ENCODE assay signal across 14 mouse cellular contexts in the genomic region with DNA sequence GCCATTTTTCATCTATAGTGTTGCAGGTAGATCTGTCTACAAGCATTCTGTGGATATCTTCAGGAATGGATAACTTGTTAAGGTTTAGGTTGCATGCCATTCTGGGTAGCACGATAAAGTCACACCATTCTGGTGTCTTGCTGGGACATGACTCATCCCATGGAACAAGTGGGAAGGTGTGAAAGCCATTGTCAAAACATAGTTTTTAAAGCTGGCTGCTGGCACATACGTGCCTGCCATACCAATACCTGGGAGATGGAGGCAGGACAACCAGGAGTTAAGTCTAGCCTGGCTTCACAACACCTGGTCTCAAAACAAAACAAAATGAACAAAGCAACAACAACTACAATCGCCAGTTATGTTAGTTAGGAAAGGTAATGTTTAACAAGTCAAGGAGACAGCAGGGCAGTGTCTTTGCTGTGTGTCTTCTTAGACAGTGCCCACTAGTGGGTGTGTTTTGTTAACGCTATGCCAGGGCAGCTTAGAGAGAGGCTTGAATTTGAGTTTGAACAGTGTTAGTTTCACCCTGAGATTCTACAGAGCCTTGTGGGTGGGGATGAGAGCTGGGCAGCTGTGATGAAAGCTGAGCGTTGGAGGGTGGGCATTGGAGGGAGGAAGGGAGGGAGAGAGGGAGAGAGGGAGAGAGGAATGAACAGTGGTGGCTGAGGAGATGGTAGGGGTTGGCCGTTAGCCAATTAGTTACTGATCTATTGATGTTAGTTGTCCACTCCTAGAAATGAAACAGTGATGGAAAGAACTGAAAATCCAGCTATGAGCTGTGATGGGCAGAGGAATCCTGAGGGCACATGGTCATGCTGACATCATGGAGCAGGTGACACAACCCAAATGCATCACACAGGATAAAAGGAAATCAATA. TPM values are rescaled to one million over a fixed set of nuclear protein-coding genes. Genes with fewer than 3 reads are reported as not detected.
DNase-seq lines count a peak whose midpoint lies in the region; ATAC-seq and TF ChIP-seq lines count a peak whose summit lies in the region.
"Had no signal": no experiment of that assay in that cellular context is flagged by ENCODE, and none has a peak within 500 bp of the region (broad histone marks: within the 10 kb centered on the region; RNA-seq: fewer than 3 reads in every experiment).

No protein-coding gene starts in this region.

- H3K4me1 ChIP-seq in kidney, adult 2 months (ENCODE audit: control insufficient read depth, insufficient read depth, low read length), result no peaks in the 10 kb centered on the region; the same call in 1 of the 2 replicates
- no peaks in the 10 kb centered on the region for H3K4me1 ChIP-seq in kidney, embryonic 14.5 days (ENCODE audit: control insufficient read depth, insufficient read depth, low read length)
- 0 out of 2 replicates have a peak, but pooled peaks cover 2% of the 10 kb centered on the region for H3K4me1 ChIP-seq in cortical plate, adult 2 months (ENCODE audit: control insufficient read depth, insufficient read depth, low read length)
- H3K4me1 ChIP-seq: midbrain, embryonic 12.5 days had no signal

- no peak overlapping the region for H3K4me3 ChIP-seq in kidney, adult 2 months (ENCODE audit: insufficient read depth, low read depth, low read length)
- H3K4me3 ChIP-seq in kidney, embryonic 14.5 days (ENCODE audit: low read length), result no peak overlapping the region
- no peak overlapping the region for H3K4me3 ChIP-seq in cortical plate, adult 2 months (ENCODE audit: insufficient read depth, low read length)
- H3K4me3 ChIP-seq: liver, embryonic 13.5 days; midbrain, embryonic 12.5 days had no signal

- ATAC-seq in kidney, embryonic 14.5 days (ENCODE audit: low FRiP score, low TSS enrichment), result no peak; the same call in 1 of the 2 replicates

- no peak for TF ChIP-seq POLR2A in kidney, adult 2 months (IDR thresholded peaks at IDR 0.05; ENCODE audit: low read depth, low read length)
- TF ChIP-seq POLR2A in cortical plate, adult 2 months (IDR thresholded peaks at IDR 0.05; ENCODE audit: extremely low read depth, insufficient read depth, low read length), result no peak

- no peak overlapping the region for H3K27ac ChIP-seq in kidney, adult 2 months (ENCODE audit: insufficient read depth, low read depth, low read length)
- H3K27ac ChIP-seq in kidney, embryonic 14.5 days (ENCODE audit: low read depth, low read length), result no peak overlapping the region
- no peak overlapping the region for H3K27ac ChIP-seq in cortical plate, adult 2 months (ENCODE audit: insufficient read depth, low read length)
- H3K27ac ChIP-seq: liver, embryonic 13.5 days; midbrain, embryonic 12.5 days had no signal

- no peaks in the 10 kb centered on the region for H3K36me3 ChIP-seq in kidney, adult 2 months (ENCODE audit: control insufficient read depth, insufficient read depth, low read length)
- H3K36me3 ChIP-seq in kidney, embryonic 14.5 days (ENCODE audit: control insufficient read depth, insufficient read depth, low read length), result no peaks in the 10 kb centered on the region
- H3K36me3 ChIP-seq: liver, embryonic 13.5 days; midbrain, embryonic 12.5 days had no signal

- DNase-seq in kidney, adult 2 months, result peak; percentile 72
- peak; percentile 71 for DNase-seq in right cerebral cortex, adult 18-20 months
- DNase-seq in right cerebral cortex, postnatal 36 days (ENCODE audit: low spot score in 2 of 2), result no peak
- DNase-seq in thymus, postnatal 14 days, result peak; percentile 39
- DNase-seq in Muller cell, postnatal 12 days (ENCODE audit: inconsistent ontology term), result no peak
- DNase-seq: adrenal gland, postnatal 25 days; heart, postnatal 4 days; layer of hippocampus, postnatal 36 days; liver, embryonic 13.5 days; lung, postnatal 36 days had no signal

- TF ChIP-seq CTCF in kidney, adult 2 months (conservative IDR thresholded peaks at IDR 0.05; ENCODE audit: insufficient read depth, insufficient read length, low read depth, low read length), result no peak; the same call in 1 of the 2 replicates
- TF ChIP-seq CTCF in cortical plate, adult 2 months (IDR thresholded peaks at IDR 0.05; ENCODE audit: extremely low read depth, insufficient read depth, low read length), result peak; percentile 48; the same call in 1 of the 2 replicates

- 43% methylated on average over 6 of the region's 6 CpGs for WGBS in kidney, adult 2 months
- 64% methylated on average over 6 of the region's 6 CpGs for WGBS in kidney, embryonic 14.5 days

- no peak overlapping the region for H3K9ac ChIP-seq in kidney, embryonic 14.5 days (ENCODE audit: low read depth, low read length)
- H3K9ac ChIP-seq: liver, embryonic 13.5 days; midbrain, embryonic 12.5 days had no signal

- no peaks in the 10 kb centered on the region for H3K9me3 ChIP-seq in kidney, embryonic 14.5 days (ENCODE audit: control insufficient read depth, low read length)
- H3K9me3 ChIP-seq: liver, embryonic 13.5 days; midbrain, embryonic 12.5 days had no signal

- no peak overlapping the region for H3K4me2 ChIP-seq in kidney, embryonic 14.5 days (replicated peaks; ENCODE audit: low read depth, low read length)
- H3K4me2 ChIP-seq: liver, embryonic 13.5 days; midbrain, embryonic 12.5 days had no signal

- H3K27me3 ChIP-seq in kidney, adult 2 months (replicated peaks; ENCODE audit: control insufficient read depth, insufficient read depth, low read length), result no peaks in the 10 kb centered on the region
- no peaks in the 10 kb centered on the region for H3K27me3 ChIP-seq in kidney, embryonic 14.5 days (ENCODE audit: control insufficient read depth, insufficient read depth, low read length)

RNA-seq across cellular contexts. Expression of a gene that starts 18.3 kb away (rescaled TPM):
- polyA plus RNA-seq in kidney, adult 2 months (2012; rRNA removed), result 1.0 TPM in 1 of 2 replicates, not detected in the other
- not detected in 2 replicates for polyA plus RNA-seq in kidney, embryonic 14.5 days (2014; fragmentation: Nextera tagmentation; extraction: Ambion mirVana)
- polyA plus RNA-seq in cortical plate, adult 2 months (2012; rRNA removed), result not detected in 2 replicates
- polyA plus RNA-seq: intestine, embryonic 14.5 days; liver, embryonic 13.5 days; midbrain, embryonic 12.5 days had no signal

RNA-seq across cellular contexts. Expression of a gene that starts 22.7 kb away (rescaled TPM):
- 0.29 and 0.44 TPM in 2 replicates for polyA plus RNA-seq in kidney, adult 2 months (2012; rRNA removed)
- 0.67 and 0.92 TPM in 2 replicates for polyA plus RNA-seq in kidney, embryonic 14.5 days (2014; fragmentation: Nextera tagmentation; extraction: Ambion mirVana)
- polyA plus RNA-seq in cortical plate, adult 2 months (2012; rRNA removed), result 154 and 172 TPM in 2 replicates

RNA-seq across cellular contexts. Expression of a gene that starts 50.4 kb away (rescaled TPM):
- polyA plus RNA-seq in kidney, adult 2 months (2012; rRNA removed), result 0.24 and 0.66 TPM in 2 replicates
- 0.10 TPM in 1 of 2 replicates, not detected in the other for polyA plus RNA-seq in kidney, embryonic 14.5 days (2014; fragmentation: Nextera tagmentation; extraction: Ambion mirVana)
- 0.11 and 0.13 TPM in 2 replicates for polyA plus RNA-seq in cortical plate, adult 2 months (2012; rRNA removed)
- polyA plus RNA-seq: intestine, embryonic 14.5 days had no signal

RNA-seq across cellular contexts. Expression of a gene that starts 54.7 kb away (rescaled TPM):
- 14.1 and 16.0 TPM in 2 replicates for polyA plus RNA-seq in kidney, adult 2 months (2012; rRNA removed)
- 7.0 and 8.2 TPM in 2 replicates for polyA plus RNA-seq in kidney, embryonic 14.5 days (2014; fragmentation: Nextera tagmentation; extraction: Ambion mirVana)
- polyA plus RNA-seq in cortical plate, adult 2 months (2012; rRNA removed), result 19.9 and 22.3 TPM in 2 replicates

Comparison
In these comparisons a context has a peak if more than half of its experiments do, and no peak if none do; other contexts are left out.
1. DNase-seq: peak in kidney, adult 2 months (single experiment), right cerebral cortex, adult 18-20 months (single experiment) and thymus, postnatal 14 days (single experiment); none in right cerebral cortex, postnatal 36 days (0 of 2) and Muller cell, postnatal 12 days (single experiment).
2. RNA of a gene that starts 22.7 kb away (polyA plus RNA-seq): 154 to 172 TPM in cortical plate, adult 2 months; 0.67 to 0.92 TPM in kidney, embryonic 14.5 days and 0.29 to 0.44 TPM in kidney, adult 2 months; every median in the first group is over 10 times any median in the second.